Mouse (Mus musculus) myocyte (in vitro differentiated cells): Measurements from ENCODE around the gene Dcdc2a. TPM values are rescaled to one million over a fixed set of nuclear protein-coding genes. Genes with fewer than 3 reads are reported as not detected.

ENCODE experiments used
- H3K27me3 ChIP-seq: one replicate; pipeline ENCODE4 v1.6.1; 2011; ENCODE audit not compliant: control insufficient read depth, insufficient read depth, insufficient read length
- H3K36me3 ChIP-seq: one replicate; pipeline ENCODE4 v1.6.1; 2011; ENCODE audit not compliant: control insufficient read depth, insufficient read depth
- H3K4me2 ChIP-seq: one replicate; pipeline ENCODE4 v1.6.1; 2011; ENCODE audit warnings: low read depth, control low read depth
- H3K4me3 ChIP-seq: one replicate; pipeline ENCODE4 v1.5.1; 2011; ENCODE audit warnings: mild to moderate bottlenecking, control low read depth, moderate library complexity
- H3K79me2 ChIP-seq: one replicate; pipeline ENCODE4 v1.6.1; 2011; ENCODE audit not compliant: control insufficient read depth, insufficient read depth
- H3ac ChIP-seq: one replicate; pipeline ENCODE4 v1.6.1; 2011; ENCODE audit not compliant: control insufficient read depth, insufficient read length
- CEBPB ChIP-seq: IDR thresholded peaks from 2 replicates; pipeline ENCODE4 v1.6.1; 2011; ENCODE audit warnings: mild to moderate bottlenecking, moderate library complexity; ENCODE audit not compliant: poor library complexity, insufficient read depth, severe bottlenecking
- E2F4 ChIP-seq: IDR thresholded peaks from one replicate; pipeline ENCODE4 v1.6.1; 2011; ENCODE audit warnings: mild to moderate bottlenecking, control low read depth, moderate library complexity; ENCODE audit not compliant: insufficient read depth
- MAX ChIP-seq: IDR thresholded peaks from one replicate; pipeline ENCODE4 v1.6.1; 2011; ENCODE audit warnings: low read depth, mild to moderate bottlenecking, control low read depth
- MYOD1 ChIP-seq, 3 experiments: IDR thresholded peaks; one replicate each; pipeline ENCODE4 v1.6.1; 2011; ENCODE audit warnings: control low read depth in 2 of 3, low read depth in 2 of 3, mild to moderate bottlenecking in 2 of 3, moderate library complexity in 1 of 3; ENCODE audit not compliant: insufficient read length in 2 of 3, control insufficient read depth in 1 of 3
- MYOG ChIP-seq, 3 experiments: IDR thresholded peaks; one replicate each; pipeline ENCODE4 v1.6.1; 2011; ENCODE audit warnings: control low read depth in 2 of 3, low read depth in 2 of 3, mild to moderate bottlenecking in 2 of 3; ENCODE audit not compliant: insufficient read length in 2 of 3, control insufficient read depth in 1 of 3, insufficient read depth in 1 of 3
- POLR2A ChIP-seq: IDR thresholded peaks from one replicate; pipeline ENCODE4 v1.6.1; 2011; ENCODE audit warnings: low read depth, mild to moderate bottlenecking, control low read depth, moderate library complexity; ENCODE audit not compliant: insufficient read length
- POLR2AphosphoS2 ChIP-seq: IDR thresholded peaks from one replicate; pipeline ENCODE4 v1.6.1; 2011; ENCODE audit warnings: low read depth, control low read depth; ENCODE audit not compliant: insufficient read length
- REST ChIP-seq: IDR thresholded peaks from one replicate; pipeline ENCODE4 v1.6.1; 2011; ENCODE audit warnings: mild to moderate bottlenecking, control low read depth, moderate library complexity; ENCODE audit not compliant: insufficient read depth, insufficient read length
- SRF ChIP-seq: IDR thresholded peaks from one replicate; pipeline ENCODE4 v1.6.1; 2011; ENCODE audit warnings: low read depth; ENCODE audit not compliant: control insufficient read depth, insufficient read length
- TCF12 ChIP-seq: IDR thresholded peaks from one replicate; pipeline ENCODE4 v1.6.1; 2011; ENCODE audit warnings: mild to moderate bottlenecking, control low read depth; ENCODE audit not compliant: poor library complexity, insufficient read depth, severe bottlenecking
- TCF3 ChIP-seq: IDR thresholded peaks from one replicate; pipeline ENCODE4 v1.6.1; 2011; ENCODE audit warnings: low read depth, control low read depth; ENCODE audit not compliant: insufficient read length
- USF1 ChIP-seq: IDR thresholded peaks from one replicate; pipeline ENCODE4 v1.6.1; 2011; ENCODE audit warnings: low read depth, mild to moderate bottlenecking, control low read depth, moderate library complexity
- polyA plus RNA-seq: library from polyadenylated mRNA; unstranded; fragments of >200 nt; fragmentation: generic; extraction: Trizol; gene quantifications from one replicate; pipeline ENCODE4 v1.2.1, GENCODE M21; 2012; ENCODE audit warnings: missing spikeins

Dcdc2a gene
- polyA plus RNA-seq, 1 experiment: 0.05 TPM

DNA sequence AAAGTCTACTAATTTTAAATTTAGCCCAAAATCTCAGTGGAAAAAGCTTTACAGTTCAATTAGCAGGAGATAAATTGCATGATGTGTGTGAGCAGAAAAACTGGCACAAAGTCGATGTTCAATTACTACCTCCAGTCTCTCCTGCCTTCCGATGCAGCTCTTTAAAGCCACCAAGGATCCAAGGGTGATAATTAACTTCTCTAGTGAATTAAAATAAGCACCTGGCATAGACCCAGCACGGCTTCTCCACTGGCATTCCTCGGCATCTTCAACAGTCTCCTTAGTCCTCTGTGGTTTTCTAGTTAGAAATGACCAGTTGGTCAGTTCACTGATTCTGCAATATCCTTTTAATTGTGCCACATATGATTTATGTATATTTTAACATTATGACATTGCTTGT is 95.1 kb downstream of the Dcdc2a start:
- Histone ChIP-seq H3K4me2 (no peak overlapping the region), H3K36me3 (no peaks in the 10 kb centered on the region), H3K27me3 (no peaks in the 10 kb centered on the region), H3ac (no peak overlapping the region), H3K79me2 (no peaks in the 10 kb centered on the region), H3K4me3 (no peak overlapping the region)
- TF ChIP-seq MAX: no peak
- TF ChIP-seq SRF: no peak
- no peak for TF ChIP-seq REST
- no peak for TF ChIP-seq USF1
- TF ChIP-seq POLR2AphosphoS2: no peak
- no peak for TF ChIP-seq MYOD1 (IDR thresholded peaks at IDR 0.05; ENCODE audit: control insufficient read depth in 1 of 3, insufficient read length in 2 of 3, low read depth in 2 of 3)
- TF ChIP-seq E2F4: no peak

- Histone ChIP-seq H3ac (no peak overlapping the region), H3K4me3 (no peak overlapping the region), H3K27me3 (no peaks in the 10 kb centered on the region), H3K79me2 (no peaks in the 10 kb centered on the region), H3K4me2 (no peak overlapping the region), H3K36me3 (no peaks in the 10 kb centered on the region)
- TF ChIP-seq MYOD1 (IDR thresholded peaks at IDR 0.05; ENCODE audit: control insufficient read depth in 1 of 3, insufficient read length in 2 of 3, low read depth in 2 of 3) (no peak), CEBPB (no peak), REST (no peak), TCF12 (no peak), SRF (no peak), POLR2A (no peak), TCF3 (no peak), USF1 (no peak), E2F4 (no peak)
Observed at GRCm38 (mm10) chr13:25159917-25160316, 104.1 kb downstream of the Dcdc2a start.

- no peaks in the 10 kb centered on the region for H3K36me3 ChIP-seq
- H3K79me2 ChIP-seq: no peaks in the 10 kb centered on the region
- no peak overlapping the region for H3ac ChIP-seq
- no peak for TF ChIP-seq E2F4
- TF ChIP-seq REST: no peak
- H3K27me3 ChIP-seq: no peaks in the 10 kb centered on the region
- H3K4me2 ChIP-seq: no peak overlapping the region
- no peak overlapping the region for H3K4me3 ChIP-seq
Observed at GRCm38 (mm10) chr13:25160804-25161203, 105.0 kb downstream of the Dcdc2a start.

DNA sequence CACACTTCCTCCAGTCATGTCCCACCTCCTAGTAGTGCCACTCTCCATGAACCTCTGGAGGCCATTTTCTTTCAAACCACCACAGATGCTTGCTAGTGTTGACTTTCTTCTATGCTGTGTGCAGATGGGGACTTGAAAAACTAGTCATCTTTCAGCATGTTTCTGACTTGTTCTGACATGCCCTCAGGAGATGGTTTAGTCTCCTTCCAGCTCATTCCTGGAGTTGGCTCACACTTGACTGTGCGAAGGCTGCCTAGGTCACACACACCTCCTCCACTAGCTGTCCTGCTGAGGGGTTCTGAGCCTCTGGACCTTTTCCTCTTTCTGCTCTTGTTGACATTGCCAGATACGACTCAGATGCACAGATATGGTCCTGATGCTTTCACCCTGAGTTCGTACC is 106.8 kb downstream of the Dcdc2a start:
- Histone ChIP-seq H3K79me2 (no peaks in the 10 kb centered on the region), H3K4me3 (no peak overlapping the region)

DNA sequence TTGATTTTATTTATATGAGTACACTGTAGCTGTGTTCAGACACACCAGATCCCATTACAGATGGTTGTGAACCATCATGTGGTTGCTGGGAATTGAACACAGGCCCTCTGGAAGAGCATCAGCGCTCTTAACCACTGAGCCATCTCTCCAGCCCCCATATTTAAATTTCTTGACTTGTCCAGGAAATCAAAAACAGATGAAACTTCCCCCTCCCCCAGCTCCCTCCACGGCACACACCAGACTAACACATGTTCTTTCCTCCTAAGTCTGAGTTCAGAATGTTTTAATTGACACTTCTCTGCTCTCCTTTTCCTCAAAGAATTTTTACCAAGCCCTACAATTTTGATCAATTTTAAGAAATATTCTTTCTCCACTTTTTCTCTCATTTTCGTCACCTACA is 113.1 kb downstream of the Dcdc2a start:
- TF ChIP-seq E2F4: no peak
- TF ChIP-seq USF1: no peak
- no peak for TF ChIP-seq TCF3
- TF ChIP-seq CEBPB: no peak
- no peak for TF ChIP-seq SRF
- no peak for TF ChIP-seq TCF12
- TF ChIP-seq MYOG (IDR thresholded peaks at IDR 0.05; ENCODE audit: control insufficient read depth in 1 of 3, insufficient read depth in 1 of 3, insufficient read length in 2 of 3, low read depth in 2 of 3): no peak
- TF ChIP-seq MAX: no peak
- TF ChIP-seq REST: no peak
- TF ChIP-seq MYOD1 (IDR thresholded peaks at IDR 0.05; ENCODE audit: control insufficient read depth in 1 of 3, insufficient read length in 2 of 3, low read depth in 2 of 3): no peak
- no peak for TF ChIP-seq POLR2AphosphoS2
- TF ChIP-seq POLR2A: no peak
- no peaks in the 10 kb centered on the region for H3K79me2 ChIP-seq
- no peaks in the 10 kb centered on the region for H3K36me3 ChIP-seq
- no peaks in the 10 kb centered on the region for H3K27me3 ChIP-seq
- no peak overlapping the region for H3K4me2 ChIP-seq
- no peak overlapping the region for H3K4me3 ChIP-seq
- no peak overlapping the region for H3ac ChIP-seq

More for the DNA sequence above, 106.8 kb downstream of the Dcdc2a start:
- TF ChIP-seq POLR2AphosphoS2: no peak
- no peak for TF ChIP-seq REST
- TF ChIP-seq TCF3: no peak
- no peak for TF ChIP-seq MYOG (IDR thresholded peaks at IDR 0.05; ENCODE audit: control insufficient read depth in 1 of 3, insufficient read depth in 1 of 3, insufficient read length in 2 of 3, low read depth in 2 of 3)
- no peak for TF ChIP-seq MYOD1 (IDR thresholded peaks at IDR 0.05; ENCODE audit: control insufficient read depth in 1 of 3, insufficient read length in 2 of 3, low read depth in 2 of 3)
- no peak for TF ChIP-seq TCF12
- no peak for TF ChIP-seq CEBPB
- no peak overlapping the region for H3K4me2 ChIP-seq
- no peaks in the 10 kb centered on the region for H3K36me3 ChIP-seq
- H3K27me3 ChIP-seq: no peaks in the 10 kb centered on the region
- H3ac ChIP-seq: no peak overlapping the region
